ENCODE assay signal across 8 mouse cellular contexts in genomic region chr3:28262371-28263001, GRCm38 (mm10). TPM values are rescaled to one million over a fixed set of nuclear protein-coding genes. Genes with fewer than 3 reads are reported as not detected.
DNase-seq lines count a peak whose midpoint lies in the region; ATAC-seq and TF ChIP-seq lines count a peak whose summit lies in the region.

No protein-coding gene starts in this region.

- no peak for TF ChIP-seq EP300 in ES-Bruce4 (IDR thresholded peaks at IDR 0.05; ENCODE audit: insufficient read depth, low read depth, low read length)

- H3K36me3 ChIP-seq in ES-Bruce4 (ENCODE audit: control insufficient read depth, insufficient read depth, low read length, poor library complexity, severe bottlenecking) = no peaks in the 10 kb centered on the region
- H3K36me3 ChIP-seq in forebrain, embryonic 15.5 days = no peaks in the 10 kb centered on the region
- H3K36me3 ChIP-seq in lung, embryonic 15.5 days = no peaks in the 10 kb centered on the region

- intact Hi-C loops in heart, postnatal 14 days (cut with DNase I) = loop anchor here (5.0 to 10.0 kb wide), 2 partner anchors 95 to 292 kb away; no protein-coding TSS in a partner anchor

- H3K4me1 ChIP-seq in ES-Bruce4 (ENCODE audit: control insufficient read depth, insufficient read depth, low read length) = peaks cover 2% of the 10 kb centered on the region
- peaks cover 23% of the 10 kb centered on the region for H3K4me1 ChIP-seq in forebrain, embryonic 15.5 days
- H3K4me1 ChIP-seq in lung, embryonic 15.5 days = peaks cover 20% of the 10 kb centered on the region

- H3K4me2 ChIP-seq in forebrain, embryonic 15.5 days (replicated peaks) = peak overlapping the region; percentile 85
- peak overlapping the region; percentile 97 for H3K4me2 ChIP-seq in lung, embryonic 15.5 days

- peak overlapping the region; percentile 71; the same call in 1 of the 2 replicates for H3K9ac ChIP-seq in ES-Bruce4 (ENCODE audit: low read depth, poor library complexity, severe bottlenecking)
- H3K9ac ChIP-seq in forebrain, embryonic 15.5 days (replicated peaks) = peak overlapping the region; percentile 92
- peak overlapping the region; percentile 72 for H3K9ac ChIP-seq in lung, embryonic 15.5 days

- no peak overlapping the region for H3K27ac ChIP-seq in ES-Bruce4 (ENCODE audit: insufficient read depth, low read length)
- peak overlapping the region; percentile 95 for H3K27ac ChIP-seq in forebrain, embryonic 15.5 days (replicated peaks)
- H3K27ac ChIP-seq in lung, embryonic 15.5 days = peak overlapping the region; percentile 55

- no peaks in the 10 kb centered on the region for H3K9me3 ChIP-seq in ES-Bruce4 (replicated peaks; ENCODE audit: control insufficient read depth, insufficient read depth, low read length, poor library complexity, severe bottlenecking)
- H3K9me3 ChIP-seq in forebrain, embryonic 15.5 days = no peaks in the 10 kb centered on the region
- H3K9me3 ChIP-seq in lung, embryonic 15.5 days = no peaks in the 10 kb centered on the region

- DNase-seq in brain, embryonic 14.5 days (ENCODE audit: low read depth) = peak; percentile 83
- peak; percentile 66 to 68 for DNase-seq in heart, postnatal 14 days
- peak; percentile 51 to 66 for DNase-seq in layer of hippocampus, adult 8-10 months (ENCODE audit: low spot score in 2 of 2)
- DNase-seq in ovary, postnatal 10 days (ENCODE audit: low spot score) = peak; percentile 31
- peak; percentile 64 for DNase-seq in thymus, postnatal 25 days

- ATAC-seq in forebrain, embryonic 15.5 days (replicated peaks) = peak; percentile 47
- peak; percentile 74 for ATAC-seq in lung, embryonic 15.5 days (ENCODE audit: borderline replicate concordance, extremely low read depth, low FRiP score, low TSS enrichment)

- peak overlapping the region; percentile 98 for H3K4me3 ChIP-seq in ES-Bruce4 (ENCODE audit: low read depth, low read length)
- peak overlapping the region; percentile 79 for H3K4me3 ChIP-seq in forebrain, embryonic 15.5 days
- H3K4me3 ChIP-seq in lung, embryonic 15.5 days = peak overlapping the region; percentile 78

- under 1% methylated on average over 33 of the region's 33 CpGs for WGBS in forebrain, embryonic 15.5 days
- under 1% methylated on average over 33 of the region's 33 CpGs for WGBS in lung, embryonic 15.5 days

- no peak for TF ChIP-seq POLR2A in ES-Bruce4 (IDR thresholded peaks at IDR 0.05; ENCODE audit: insufficient read depth, low read length)
- no peak for TF ChIP-seq POLR2A in brain, embryonic 14.5 days (IDR thresholded peaks at IDR 0.05; ENCODE audit: borderline replicate concordance, extremely low read depth, insufficient read depth, insufficient read length, poor library complexity, severe bottlenecking)

- TF ChIP-seq CTCF in ES-Bruce4 (IDR thresholded peaks at IDR 0.05; ENCODE audit: low read depth, low read length) = no peak
- no peak for TF ChIP-seq CTCF in brain, embryonic 14.5 days (IDR thresholded peaks at IDR 0.05; ENCODE audit: borderline replicate concordance, extremely low read depth, insufficient read depth, insufficient read length)

- peaks cover 11% of the 10 kb centered on the region; the same call in 1 of the 2 replicates for H3K27me3 ChIP-seq in ES-Bruce4 (ENCODE audit: control insufficient read depth, insufficient read depth, low read length, poor library complexity, severe bottlenecking)
- no peaks in the 10 kb centered on the region for H3K27me3 ChIP-seq in forebrain, embryonic 15.5 days
- peaks cover 5% of the 10 kb centered on the region; the same call in 1 of the 2 replicates for H3K27me3 ChIP-seq in lung, embryonic 15.5 days

RNA-seq across cellular contexts. Expression of gene Tnik, which starts 0.5 kb away (rescaled TPM):
- 2.0 and 2.3 TPM in 2 replicates for polyA plus RNA-seq in ES-Bruce4 (2011; ENCODE audit: insufficient read depth, insufficient read length, low read depth, missing spikeins)
- polyA plus RNA-seq in brain, embryonic 14.5 days (2012; rRNA removed) = 43.5 and 73.8 TPM in 2 replicates
- 91.9 and 97.8 TPM in 2 replicates for polyA plus RNA-seq in forebrain, embryonic 15.5 days (2015; fragmentation: Nextera tagmentation; extraction: Ambion mirVana)
- total RNA-seq in heart, postnatal 14 days (2021) = 10 to 100 TPM; 33.4 to 41.6 TPM
- total RNA-seq in layer of hippocampus, adult 8-10 months (2022) = 100 to 1,000 TPM; 174 to 209 (median 197) TPM
- polyA plus RNA-seq in lung, embryonic 15.5 days (2015; fragmentation: Nextera tagmentation; extraction: Ambion mirVana) = 8.3 and 9.8 TPM in 2 replicates

Comparison
In these comparisons a context has a peak if more than half of its experiments do, and no peak if none do; other contexts are left out.
1. DNase-seq: peak in every context shown above with its lines; median percentile 83 in brain, embryonic 14.5 days; 67 in heart, postnatal 14 days; 64 in thymus, postnatal 25 days; 58 in layer of hippocampus, adult 8-10 months; 31 in ovary, postnatal 10 days.